Mouse (Mus musculus) lung, embryonic 16.5 days (tissue): ENCODE measurements around the gene Mllt10. TPM values are rescaled to one million over a fixed set of nuclear protein-coding genes. Genes with fewer than 3 reads are reported as not detected.
A peak's percentile ranks its signal among the peaks of the same experiment; 100 is the strongest.

Experiments
- ATAC-seq: fragments of 200-750 bp; cut with Nextera tagmentation; 2 replicates; pipeline ENCODE4 v1.8.0; 2017; ENCODE audit warnings: low read depth, mild to moderate bottlenecking, moderate library complexity
- H3K27ac ChIP-seq: fragments of 300-500 bp; sonication (generic); 2 replicates; pipeline ENCODE4 v1.5.1; 2014; ENCODE audit warnings: mild to moderate bottlenecking, control low read depth, low read length
- H3K27me3 ChIP-seq: fragments of 300-500 bp; sonication (generic); 2 replicates; pipeline ENCODE4 v1.6.1; 2014; ENCODE audit warnings: low read depth, low read length, mixed read lengths; ENCODE audit not compliant: control insufficient read depth, insufficient read depth
- H3K36me3 ChIP-seq: fragments of 300-500 bp; sonication (generic); 2 replicates; pipeline ENCODE4 v1.6.1; 2014; ENCODE audit warnings: low read length; ENCODE audit not compliant: control insufficient read depth, insufficient read depth
- H3K4me1 ChIP-seq: fragments of 300-500 bp; sonication (generic); replicated peaks from 2 replicates; pipeline ENCODE4 v1.6.1; 2014; ENCODE audit warnings: low read length, mixed read lengths; ENCODE audit not compliant: control insufficient read depth, insufficient read depth
- H3K4me2 ChIP-seq: fragments of 300-500 bp; sonication (generic); 2 replicates; pipeline ENCODE4 v1.6.1; 2014; ENCODE audit warnings: low read depth, low read length, control low read depth
- H3K4me3 ChIP-seq: fragments of 300-500 bp; sonication (generic); 2 replicates; pipeline ENCODE4 v1.5.1; 2014; ENCODE audit warnings: mild to moderate bottlenecking, low read length, control low read depth
- H3K9ac ChIP-seq: fragments of 300-500 bp; sonication (generic); 2 replicates; pipeline ENCODE4 v1.6.1; 2014; ENCODE audit warnings: low read length, control low read depth
- H3K9me3 ChIP-seq: fragments of 300-500 bp; sonication (generic); 2 replicates; pipeline ENCODE4 v1.6.1; 2016; ENCODE audit warnings: low read length; ENCODE audit not compliant: control insufficient read depth
- WGBS: fragments of 180-500 bp; shearing (Covaris S2); extraction: QIAGEN DNeasy Blood & Tissue Kit; methylation state at CpG from one replicate; pipeline ENCODE4 v1.1.7; 2014; 5-methylcytosine and 5-hydroxymethylcytosine counted together
- polyA plus RNA-seq: library from polyadenylated mRNA; unstranded; fragments of >200 nt; fragmentation: Nextera tagmentation; extraction: Ambion mirVana; gene quantifications from 2 replicates; pipeline ENCODE4 v1.2.1, GENCODE M21; 2015

The Mllt10 gene
- polyA plus RNA-seq, 1 experiment from 2014 or later, result 56.1 TPM

DNA sequence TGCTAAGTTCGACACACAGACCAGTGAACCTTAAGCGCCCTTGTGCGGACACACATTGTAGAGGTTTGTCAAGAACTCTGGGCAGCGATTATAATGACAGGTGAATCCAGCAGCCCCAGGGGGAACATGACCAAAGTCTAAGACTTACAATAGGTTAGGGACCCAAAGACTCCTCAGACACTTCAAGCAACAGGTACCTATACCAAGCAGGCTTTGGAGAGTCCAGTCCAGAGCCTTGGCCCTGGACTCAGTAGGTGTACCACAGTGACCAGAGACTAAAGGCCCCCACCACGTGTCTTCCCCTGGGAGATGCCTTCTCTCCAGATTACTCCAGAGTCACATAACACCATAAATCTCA lies 22.5 kb upstream of the Mllt10 start:
- Histone ChIP-seq H3K4me3 (no peak overlapping the region), H3K36me3 (no peaks in the 10 kb centered on the region), H3K27me3 (no peaks in the 10 kb centered on the region), H3K4me1 (peaks cover 13% of the 10 kb centered on the region; the same call in 1 of the 2 replicates), H3K4me2 (no peak overlapping the region), H3K27ac (no peak overlapping the region), H3K9me3 (no peaks in the 10 kb centered on the region), H3K9ac (no peak overlapping the region)
- 69% methylated on average over 5 of the region's 5 CpGs for WGBS
- ATAC-seq, result no peak

DNA sequence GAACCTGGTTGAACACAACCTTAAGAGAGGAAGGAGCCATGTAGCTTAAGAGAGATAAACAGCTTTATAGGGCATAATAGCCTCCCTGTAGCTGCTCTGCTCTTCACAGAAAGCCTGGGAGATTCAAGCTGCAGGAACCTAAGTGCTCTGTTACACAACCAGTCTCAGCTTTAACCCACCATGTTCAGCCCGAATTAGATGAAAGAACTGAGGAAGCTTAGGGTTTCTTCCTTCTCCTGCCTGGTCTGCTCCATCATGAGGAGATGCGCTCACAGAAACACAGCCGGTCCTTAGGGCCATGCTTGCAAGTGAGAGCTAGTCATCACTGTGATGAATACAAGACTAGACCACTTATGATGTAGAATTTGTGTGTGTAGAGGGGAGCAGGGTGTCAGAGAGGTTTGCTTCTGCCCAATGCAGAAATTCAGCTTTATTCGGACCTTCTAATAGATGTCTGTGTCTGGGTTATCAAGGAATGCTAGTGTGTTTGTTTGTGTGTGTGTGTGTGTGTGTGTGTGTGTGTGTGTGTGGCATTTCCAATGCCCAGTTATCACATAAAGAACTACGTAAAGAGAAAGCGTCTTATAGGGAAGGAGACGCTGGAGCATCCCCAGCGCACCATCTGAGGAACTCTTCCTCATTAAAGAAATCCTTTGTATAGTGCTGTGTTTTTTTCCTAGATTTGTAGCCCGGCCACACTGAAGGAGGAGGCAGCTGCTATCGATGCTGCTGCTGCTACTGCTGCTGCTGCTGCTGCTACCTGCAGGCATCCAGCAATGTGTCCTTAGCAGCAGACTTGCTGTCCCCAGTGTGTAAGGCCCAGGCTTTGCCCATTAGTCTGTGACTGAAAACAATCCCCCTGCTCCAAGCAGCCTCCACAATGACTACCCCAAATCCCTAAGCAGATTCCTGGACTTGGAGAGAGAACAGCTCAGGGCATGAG lies 21.6 kb upstream of the Mllt10 start:
- no peaks in the 10 kb centered on the region for H3K9me3 ChIP-seq
- no peak overlapping the region for H3K27ac ChIP-seq
- H3K36me3 ChIP-seq, result no peaks in the 10 kb centered on the region
- WGBS, result 77% methylated on average over 10 of the region's 10 CpGs
- H3K4me3 ChIP-seq, result no peak overlapping the region
- ATAC-seq, result no peak
- H3K4me2 ChIP-seq, result no peak overlapping the region
- no peaks in the 10 kb centered on the region for H3K27me3 ChIP-seq
- H3K4me1 ChIP-seq, result peaks cover 13% of the 10 kb centered on the region; the same call in 1 of the 2 replicates
- no peak overlapping the region for H3K9ac ChIP-seq

DNA sequence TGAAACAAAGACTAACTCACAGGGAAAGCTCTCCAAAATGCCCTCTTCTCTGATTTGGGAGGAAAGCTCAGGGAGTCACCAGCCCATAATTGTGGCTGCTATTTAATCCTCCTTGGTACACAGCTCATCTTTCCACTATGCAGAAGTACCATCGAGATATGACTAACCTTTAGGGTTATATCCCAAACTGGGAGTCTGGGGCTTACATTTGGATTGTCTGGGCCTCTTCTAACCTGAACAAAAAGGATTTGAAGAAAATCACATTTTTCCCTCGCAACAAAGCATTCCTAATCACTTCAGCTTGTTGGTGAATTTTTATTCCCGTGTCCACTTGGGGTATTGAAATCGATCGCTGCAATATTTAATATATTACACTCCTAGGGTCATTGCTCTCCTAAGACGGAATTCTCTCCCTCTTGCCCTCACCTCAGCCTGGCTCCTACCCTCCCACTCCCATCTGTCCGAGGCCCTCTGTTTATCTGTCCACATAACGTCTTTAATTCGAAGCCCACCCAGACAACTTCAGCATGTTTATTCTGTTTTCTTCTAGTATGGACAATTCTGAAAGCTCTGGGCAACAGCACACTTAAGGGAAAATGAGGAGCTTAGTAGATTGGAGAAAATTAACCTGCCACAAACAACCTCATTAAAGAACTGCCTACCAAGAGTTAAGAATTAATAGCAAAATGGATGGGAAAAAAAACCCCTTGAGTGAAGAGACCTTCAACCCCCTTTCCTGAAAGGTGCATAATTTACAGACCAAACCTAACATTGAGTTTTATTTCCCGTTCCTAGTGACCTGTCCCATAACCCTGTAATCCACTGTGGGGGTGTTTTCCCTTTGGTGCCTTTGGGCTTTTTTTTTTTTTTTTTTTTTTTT lies 20.4 kb upstream of the Mllt10 start:
- no peaks in the 10 kb centered on the region for H3K9me3 ChIP-seq
- no peak overlapping the region for H3K27ac ChIP-seq
- 78% methylated on average over 10 of the region's 10 CpGs for WGBS

GRCm38 (mm10) chr2:18037491-18037890 lies 17.5 kb upstream of the Mllt10 start, which contains the start of gene A930004D18Rik:
TSS of gene A930004D18Rik (minus strand) at chr2:18037737.
- no peak within 1 kb of the TSS for H3K9ac ChIP-seq
- H3K4me2 ChIP-seq, result no peak within 1 kb of the TSS
- no peak for ATAC-seq
- WGBS, result 59% methylated on average over 2 of the region's 2 CpGs
- no peaks in the 10 kb centered on the region for H3K9me3 ChIP-seq
- H3K4me1 ChIP-seq, result peaks cover 29% of the 10 kb centered on the region
- no peak within 1 kb of the TSS for H3K27ac ChIP-seq
- H3K27me3 ChIP-seq, result no peaks in the 10 kb centered on the region
- H3K36me3 ChIP-seq, result no peaks in the 10 kb centered on the region
- no peak within 1 kb of the TSS for H3K4me3 ChIP-seq

More for the DNA sequence above, 20.4 kb upstream of the Mllt10 start:
- Histone ChIP-seq H3K4me3 (no peak overlapping the region), H3K36me3 (no peaks in the 10 kb centered on the region), H3K4me1 (peaks cover 16% of the 10 kb centered on the region), H3K9ac (no peak overlapping the region), H3K4me2 (no peak overlapping the region), H3K27me3 (no peaks in the 10 kb centered on the region)
- ATAC-seq, result no peak

DNA sequence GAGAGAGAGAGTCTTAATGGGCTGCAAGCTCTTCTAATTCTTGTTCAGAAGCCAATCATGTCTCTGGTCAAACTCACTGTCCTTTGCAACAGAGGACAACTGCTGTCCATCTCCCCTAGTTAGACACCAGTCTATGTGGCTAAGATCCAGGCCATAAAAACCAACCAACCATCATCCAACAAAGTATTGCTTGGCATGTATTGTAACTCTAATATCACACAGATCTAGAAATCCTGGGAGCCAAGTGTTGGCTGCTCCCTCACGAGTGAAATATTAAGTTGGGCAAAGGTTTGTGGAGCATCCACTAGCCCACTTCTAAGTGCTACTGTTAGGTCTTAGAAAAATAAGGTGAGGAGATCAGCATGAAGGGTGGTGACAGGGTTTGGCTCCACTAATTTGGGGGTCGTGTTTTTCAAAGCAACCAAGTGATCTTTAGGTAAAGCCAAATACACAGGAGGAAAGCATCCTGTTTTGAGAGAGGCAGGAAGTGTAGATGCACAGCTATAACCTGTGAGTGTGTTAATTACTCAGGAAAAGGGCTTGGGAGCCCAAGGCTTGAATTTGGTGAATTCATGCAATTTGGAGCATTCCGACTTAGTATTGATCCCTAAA lies 16.8 kb upstream of the Mllt10 start:
- Histone ChIP-seq H3K9me3 (no peaks in the 10 kb centered on the region), H3K4me1 (peaks cover 34% of the 10 kb centered on the region), H3K4me2 (no peak overlapping the region), H3K9ac (no peak overlapping the region), H3K27ac (no peak overlapping the region), H3K4me3 (no peak overlapping the region), H3K27me3 (no peaks in the 10 kb centered on the region), H3K36me3 (no peaks in the 10 kb centered on the region)
- no peak for ATAC-seq
- 65% methylated on average over 3 of the region's 3 CpGs for WGBS

DNA sequence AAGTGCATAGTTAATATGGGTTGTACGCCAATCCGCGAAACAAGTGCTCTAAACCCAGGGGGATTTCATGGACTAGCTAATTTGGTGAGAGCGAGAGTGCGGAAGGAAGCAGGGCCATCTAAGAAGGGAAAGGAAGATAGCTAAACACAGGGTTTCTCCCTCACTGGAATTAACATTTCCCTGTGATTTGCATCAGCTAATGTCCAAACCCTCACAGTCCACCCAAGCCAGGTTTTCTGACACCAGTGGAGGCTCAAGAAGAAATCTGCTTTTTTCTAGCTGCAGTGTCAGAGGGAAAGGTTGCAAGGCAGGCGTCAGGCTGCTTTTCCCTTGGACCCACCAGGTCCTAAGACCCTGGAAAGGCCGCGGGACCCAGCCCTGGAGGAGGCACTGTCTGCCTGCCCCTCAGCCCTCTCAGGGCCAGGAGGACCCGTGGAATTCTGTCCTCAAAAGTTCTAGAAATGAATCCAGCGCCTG lies 16.1 kb upstream of the Mllt10 start:
- H3K9ac ChIP-seq, result peak overlapping the region; percentile 77; the same call in 1 of the 2 replicates
- no peaks in the 10 kb centered on the region for H3K36me3 ChIP-seq
- WGBS, result 67% methylated on average over 10 of the region's 10 CpGs
- no peaks in the 10 kb centered on the region for H3K27me3 ChIP-seq
- H3K4me2 ChIP-seq, result no peak overlapping the region
- ATAC-seq, result peak; percentile 39; the same call in 1 of the 2 replicates
- H3K4me1 ChIP-seq, result peaks cover 38% of the 10 kb centered on the region
- H3K9me3 ChIP-seq, result no peaks in the 10 kb centered on the region
- no peak overlapping the region for H3K4me3 ChIP-seq
- no peak overlapping the region; the same call in 1 of the 2 replicates for H3K27ac ChIP-seq

GRCm38 (mm10) chr2:18039566-18040290 lies 15.3 kb upstream of the Mllt10 start:
- H3K27ac ChIP-seq, result peak overlapping the region; percentile 2; the same call in 1 of the 2 replicates
- H3K27me3 ChIP-seq, result no peaks in the 10 kb centered on the region
- ATAC-seq, result peak; percentile 73
- H3K4me2 ChIP-seq, result peak overlapping the region; percentile 54
- peak overlapping the region; percentile 77 for H3K9ac ChIP-seq
- WGBS, result 14% methylated on average over 45 of the region's 46 CpGs
- peak overlapping the region; percentile 35 for H3K4me3 ChIP-seq
- H3K9me3 ChIP-seq, result no peaks in the 10 kb centered on the region
- H3K36me3 ChIP-seq, result no peaks in the 10 kb centered on the region
- peaks cover 44% of the 10 kb centered on the region for H3K4me1 ChIP-seq

GRCm38 (mm10) chr2:18040347-18041160 lies 14.5 kb upstream of the Mllt10 start:
- H3K4me1 ChIP-seq, result peaks cover 48% of the 10 kb centered on the region
- peak overlapping the region; percentile 33 for H3K4me2 ChIP-seq
- peak overlapping the region; percentile 13 for H3K27ac ChIP-seq
- 53% methylated on average over 27 of the region's 27 CpGs for WGBS
- H3K36me3 ChIP-seq, result no peaks in the 10 kb centered on the region
- ATAC-seq, result 0 out of 2 replicates have a peak, but pooled peaks have one; percentile 5
- peak overlapping the region; percentile 61 for H3K9ac ChIP-seq
- no peaks in the 10 kb centered on the region for H3K27me3 ChIP-seq
- H3K9me3 ChIP-seq, result no peaks in the 10 kb centered on the region
- H3K4me3 ChIP-seq, result no peak overlapping the region
